Mouse (Mus musculus) liver, adult 2 months (tissue): Measurements from ENCODE around the gene Nipa2. TPM values are rescaled to one million over a fixed set of nuclear protein-coding genes. Genes with fewer than 3 reads are reported as not detected.

Experiments
- DNase-seq: peaks from one replicate; pipeline ENCODE4 v3.0.0-alpha.2; 2011; ENCODE audit warnings: low read depth, low spot score; ENCODE audit errors: extremely low read depth
- H3K27ac ChIP-seq: fragments of 200-500 bp; replicated peaks from 2 replicates; pipeline ENCODE4 v1.5.1; 2012; ENCODE audit warnings: low read depth, mild to moderate bottlenecking, control low read depth, inconsistent platforms, low read length; ENCODE audit not compliant: insufficient read depth
- H3K27me3 ChIP-seq: fragments of 200-500 bp; 2 replicates; pipeline ENCODE4 v1.6.1; 2012; ENCODE audit warnings: mild to moderate bottlenecking, moderate library complexity, low read length, inconsistent platforms; ENCODE audit not compliant: control insufficient read depth, insufficient read depth
- H3K36me3 ChIP-seq: fragments of 200-500 bp; 2 replicates; pipeline ENCODE4 v1.6.1; 2012; ENCODE audit warnings: low read length, inconsistent platforms; ENCODE audit not compliant: control insufficient read depth, insufficient read depth
- H3K4me1 ChIP-seq: fragments of 200-500 bp; 2 replicates; pipeline ENCODE4 v1.6.1; 2011; ENCODE audit warnings: low read length; ENCODE audit not compliant: control insufficient read depth, insufficient read depth
- H3K4me3 ChIP-seq: fragments of 200-500 bp; 2 replicates; pipeline ENCODE4 v1.5.1; 2011; ENCODE audit warnings: low read depth, mild to moderate bottlenecking, control low read depth, low read length, moderate library complexity; ENCODE audit not compliant: insufficient read depth
- H3K79me2 ChIP-seq: fragments of 200-500 bp; 2 replicates; pipeline ENCODE4 v1.6.1; 2012; ENCODE audit warnings: inconsistent platforms, mild to moderate bottlenecking, low read length, moderate library complexity; ENCODE audit not compliant: control insufficient read depth, insufficient read depth
- H3K9ac ChIP-seq: fragments of 200-500 bp; 2 replicates; pipeline ENCODE4 v1.6.1; 2012; ENCODE audit warnings: low read depth, mild to moderate bottlenecking, control low read depth, inconsistent platforms, low read length
- CTCF ChIP-seq: fragments of 200-500 bp; IDR thresholded peaks from 2 replicates; pipeline ENCODE4 v1.5.1; 2011; ENCODE audit warnings: low read depth, low read length, control low read depth
- POLR2A ChIP-seq: fragments of 200-500 bp; IDR thresholded peaks from 2 replicates; pipeline ENCODE4 v1.6.1; 2011; ENCODE audit warnings: low read length, control low read depth; ENCODE audit not compliant: insufficient read depth; ENCODE audit errors: extremely low read depth
- WGBS: fragments of 180-500 bp; shearing (Covaris S2); methylation state at CpG from one replicate; pipeline ENCODE4 v1.1.7; 2018; 5-methylcytosine and 5-hydroxymethylcytosine counted together
- polyA plus RNA-seq: library from polyadenylated mRNA; depleted of rRNA; stranded (reverse); fragments of >200 nt; gene quantifications from 2 replicates; pipeline ENCODE4 v1.2.3, GENCODE M21; 2012
- total RNA-seq: library from RNA; depleted of rRNA; stranded (reverse); fragments of >200 nt; gene quantifications from 2 replicates; pipeline ENCODE4 v1.2.3, GENCODE M21; 2014

Gene Nipa2
- total and polyA plus RNA-seq, 2 experiments, result 7.2 to 17.8 TPM

- Histone ChIP-seq H3K4me1 (peaks cover 6% of the 10 kb centered on the region; the same call in 1 of the 2 replicates), H3K27me3 (no peaks in the 10 kb centered on the region), H3K4me3 (no peak overlapping the region), H3K79me2 (peaks cover 20% of the 10 kb centered on the region; the same call in 1 of the 2 replicates), H3K27ac (no peak overlapping the region), H3K36me3 (peaks cover 11% of the 10 kb centered on the region), H3K9ac (no peak overlapping the region)
- TF ChIP-seq POLR2A (no peak), CTCF (no peak)
- DNase-seq, result no peak
- WGBS, result 96% methylated on average over 3 of the region's 3 CpGs
Measured at GRCm38 (mm10) chr7:55959801-55960200, 2.5 kb downstream of the Nipa2 start.

- H3K27ac ChIP-seq, result no peak overlapping the region
- no peak overlapping the region for H3K4me3 ChIP-seq
- 82% methylated on average over 4 of the region's 4 CpGs for WGBS
- H3K36me3 ChIP-seq, result peaks cover 15% of the 10 kb centered on the region
- H3K4me1 ChIP-seq, result peaks cover 5% of the 10 kb centered on the region; the same call in 1 of the 2 replicates
- TF ChIP-seq CTCF (no peak), POLR2A (no peak)
- peaks cover 20% of the 10 kb centered on the region; the same call in 1 of the 2 replicates for H3K79me2 ChIP-seq
- no peak for DNase-seq
- H3K9ac ChIP-seq, result no peak overlapping the region
- no peaks in the 10 kb centered on the region for H3K27me3 ChIP-seq
Measured at GRCm38 (mm10) chr7:55957916-55958315, 4.4 kb downstream of the Nipa2 start.

GRCm38 (mm10) chr7:55957178-55957577 is 5.1 kb downstream of the Nipa2 start:
- WGBS, result 66% methylated on average over 3 of the region's 3 CpGs
- DNase-seq, result no peak
- H3K36me3 ChIP-seq, result peaks cover 15% of the 10 kb centered on the region
- H3K27ac ChIP-seq, result no peak overlapping the region
- TF ChIP-seq POLR2A, result no peak
- TF ChIP-seq CTCF, result no peak
- no peak overlapping the region for H3K9ac ChIP-seq
- H3K79me2 ChIP-seq, result peaks cover 20% of the 10 kb centered on the region; the same call in 1 of the 2 replicates
- no peak overlapping the region for H3K4me3 ChIP-seq
- H3K27me3 ChIP-seq, result no peaks in the 10 kb centered on the region
- H3K4me1 ChIP-seq, result peaks cover 5% of the 10 kb centered on the region; the same call in 1 of the 2 replicates

- H3K79me2 ChIP-seq, result peaks cover 20% of the 10 kb centered on the region; the same call in 1 of the 2 replicates
- no peak for DNase-seq
- WGBS, result 84% methylated on average over 2 of the region's 2 CpGs
- TF ChIP-seq CTCF (no peak), POLR2A (no peak)
- peaks cover 15% of the 10 kb centered on the region for H3K36me3 ChIP-seq
- peaks cover 4% of the 10 kb centered on the region; the same call in 1 of the 2 replicates for H3K4me1 ChIP-seq
- no peaks in the 10 kb centered on the region for H3K27me3 ChIP-seq
- no peak overlapping the region for H3K27ac ChIP-seq
- no peak overlapping the region for H3K4me3 ChIP-seq
- H3K9ac ChIP-seq, result no peak overlapping the region
Measured at GRCm38 (mm10) chr7:55956054-55956453, 6.2 kb downstream of the Nipa2 start.

- Histone ChIP-seq H3K4me1 (peaks cover 4% of the 10 kb centered on the region), H3K27ac (no peak overlapping the region), H3K79me2 (no peaks in the 10 kb centered on the region; the same call in 1 of the 2 replicates), H3K36me3 (peaks cover 17% of the 10 kb centered on the region), H3K27me3 (no peaks in the 10 kb centered on the region), H3K9ac (no peak overlapping the region), H3K4me3 (no peak overlapping the region)
- 97% methylated on average over 4 of the region's 4 CpGs for WGBS
- DNase-seq, result no peak
- no peak for TF ChIP-seq CTCF
- TF ChIP-seq POLR2A, result no peak
Measured at GRCm38 (mm10) chr7:55938341-55938740, 23.9 kb downstream of the Nipa2 start.

GRCm38 (mm10) chr7:55935025-55935424 is 27.3 kb downstream of the Nipa2 start:
- peaks cover 33% of the 10 kb centered on the region for H3K36me3 ChIP-seq
- 50% methylated on average over 2 of the region's 2 CpGs for WGBS

More at GRCm38 (mm10) chr7:55935025-55935424, 27.3 kb downstream of the Nipa2 start:
- no peaks in the 10 kb centered on the region; the same call in 1 of the 2 replicates for H3K79me2 ChIP-seq
- H3K27me3 ChIP-seq, result no peaks in the 10 kb centered on the region
- DNase-seq, result peak; percentile 98
- no peak for TF ChIP-seq CTCF
- no peak for TF ChIP-seq POLR2A
- no peak overlapping the region for H3K27ac ChIP-seq
- H3K4me3 ChIP-seq, result no peak overlapping the region
- H3K9ac ChIP-seq, result no peak overlapping the region
- H3K4me1 ChIP-seq, result peaks cover 4% of the 10 kb centered on the region
